Mouse (Mus musculus): ENCODE measurements around the gene 2300009A05Rik. TPM values are rescaled to one million over a fixed set of nuclear protein-coding genes. Genes with fewer than 3 reads are reported as not detected.

Gene 2300009A05Rik
- total and polyA plus RNA-seq, 2 experiments from 2014 or later: 44.4 to 89.7 TPM

DNA sequence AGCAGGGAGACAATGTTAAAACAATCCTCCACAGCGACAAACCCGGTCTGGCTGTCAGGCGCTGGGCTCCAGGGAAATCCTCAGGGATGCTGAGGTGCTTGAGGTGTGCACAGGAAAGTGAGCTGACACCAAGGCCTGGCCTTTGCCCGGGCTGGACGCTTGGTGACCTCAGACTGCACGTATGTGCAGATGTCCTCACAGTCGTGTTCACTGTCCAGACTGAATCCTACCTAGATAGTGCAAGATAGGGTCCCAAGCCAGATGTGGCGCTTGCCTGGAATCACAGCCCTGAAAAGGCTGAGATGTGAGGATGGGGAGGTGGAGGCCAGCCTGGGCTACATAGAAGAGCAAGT lies 393 bp upstream of the 2300009A05Rik start:
- ATAC-seq: peak; percentile 71
- H3K4me2 ChIP-seq (ENCODE audit: low read depth, low read length): peak overlapping the region; percentile 85
- no peak for TF ChIP-seq CTCF (IDR thresholded peaks at IDR 0.05; ENCODE audit: low read depth)
- H3K36me3 ChIP-seq (ENCODE audit: insufficient read depth, low read length): no peaks in the 10 kb centered on the region
- WGBS: 7% methylated on average over 8 of the region's 8 CpGs
- H3K27ac ChIP-seq: peak overlapping the region; percentile 85; the same call in 1 of the 2 replicates
- DNase-seq (ENCODE audit: low spot score): no peak
- H3K9ac ChIP-seq (replicated peaks; ENCODE audit: low read length): peak overlapping the region; percentile 79
- H3K4me3 ChIP-seq (ENCODE audit: low read length): peak overlapping the region; percentile 66
- H3K9me3 ChIP-seq (ENCODE audit: low read length): no peaks in the 10 kb centered on the region
- H3K27me3 ChIP-seq (ENCODE audit: insufficient read depth, low read length): no peaks in the 10 kb centered on the region
- H3K4me1 ChIP-seq (ENCODE audit: insufficient read depth, low read length): peaks cover 3% of the 10 kb centered on the region; the same call in 1 of the 2 replicates

DNA sequence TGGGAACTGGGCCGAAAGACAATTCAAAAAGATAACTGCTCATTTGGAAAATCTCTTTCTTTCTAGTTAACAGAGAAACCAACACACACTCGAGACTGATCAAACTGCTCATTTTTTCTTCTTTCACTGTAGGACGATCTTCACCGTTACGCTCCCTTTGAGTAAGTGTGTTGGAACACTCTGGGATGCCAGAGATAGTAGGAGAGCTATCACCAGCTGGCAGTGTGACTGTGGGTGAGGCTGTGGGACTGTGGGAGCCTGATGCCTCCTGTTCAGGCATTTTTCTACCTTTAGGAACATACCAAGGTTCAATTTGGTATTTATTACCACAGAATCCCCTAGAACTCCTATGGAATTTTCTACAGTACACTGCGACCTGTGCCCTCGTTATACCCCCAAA lies 3.4 kb downstream of the 2300009A05Rik start:
- no peaks in the 10 kb centered on the region for H3K27me3 ChIP-seq (ENCODE audit: insufficient read depth, low read length)
- H3K9ac ChIP-seq (replicated peaks; ENCODE audit: low read length): no peak overlapping the region
- no peak for TF ChIP-seq CTCF (IDR thresholded peaks at IDR 0.05; ENCODE audit: low read depth)
- no peak for ATAC-seq
- H3K9me3 ChIP-seq (ENCODE audit: low read length): no peaks in the 10 kb centered on the region
- H3K4me2 ChIP-seq (ENCODE audit: low read depth, low read length): no peak overlapping the region
- DNase-seq (ENCODE audit: low spot score): no peak
- no peak overlapping the region for H3K4me3 ChIP-seq (ENCODE audit: low read length)
- H3K27ac ChIP-seq: no peak overlapping the region
- no peaks in the 10 kb centered on the region for H3K36me3 ChIP-seq (ENCODE audit: insufficient read depth, low read length)
- 75% methylated on average over 7 of the region's 7 CpGs for WGBS
- H3K4me1 ChIP-seq (ENCODE audit: insufficient read depth, low read length): peaks cover 3% of the 10 kb centered on the region; the same call in 1 of the 2 replicates

DNA sequence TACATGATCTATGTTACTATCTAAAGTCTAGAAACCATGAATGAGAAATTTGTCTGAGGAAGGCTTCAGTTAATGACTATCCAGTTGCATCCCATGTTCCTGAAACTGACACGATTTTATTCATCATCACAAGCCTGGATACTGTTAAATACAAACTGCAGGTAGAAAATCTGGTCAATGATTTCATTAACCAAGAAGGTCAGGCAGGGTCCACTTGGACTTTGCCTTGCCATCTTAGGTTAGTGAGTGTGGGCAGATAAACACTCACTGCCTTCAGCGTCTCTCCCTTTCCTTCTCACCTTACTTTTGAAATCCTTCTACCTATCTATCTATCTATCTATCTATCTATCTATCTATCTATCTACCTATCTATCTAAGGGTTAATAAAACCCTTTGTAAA lies 7.7 kb downstream of the 2300009A05Rik start:
- H3K4me3 ChIP-seq (ENCODE audit: low read length): no peak overlapping the region
- no peak for DNase-seq (ENCODE audit: low spot score)
- no peak for ATAC-seq
- no peak overlapping the region for H3K27ac ChIP-seq
- TF ChIP-seq CTCF (IDR thresholded peaks at IDR 0.05; ENCODE audit: low read depth): no peak
- no peaks in the 10 kb centered on the region for H3K9me3 ChIP-seq (ENCODE audit: low read length)
- WGBS: 82% methylated on average over 2 of the region's 2 CpGs
- H3K9ac ChIP-seq (replicated peaks; ENCODE audit: low read length): no peak overlapping the region
- no peaks in the 10 kb centered on the region for H3K4me1 ChIP-seq (ENCODE audit: insufficient read depth, low read length)
- no peaks in the 10 kb centered on the region for H3K27me3 ChIP-seq (ENCODE audit: insufficient read depth, low read length)
- no peaks in the 10 kb centered on the region for H3K36me3 ChIP-seq (ENCODE audit: insufficient read depth, low read length)
- no peak overlapping the region for H3K4me2 ChIP-seq (ENCODE audit: low read depth, low read length)

DNA sequence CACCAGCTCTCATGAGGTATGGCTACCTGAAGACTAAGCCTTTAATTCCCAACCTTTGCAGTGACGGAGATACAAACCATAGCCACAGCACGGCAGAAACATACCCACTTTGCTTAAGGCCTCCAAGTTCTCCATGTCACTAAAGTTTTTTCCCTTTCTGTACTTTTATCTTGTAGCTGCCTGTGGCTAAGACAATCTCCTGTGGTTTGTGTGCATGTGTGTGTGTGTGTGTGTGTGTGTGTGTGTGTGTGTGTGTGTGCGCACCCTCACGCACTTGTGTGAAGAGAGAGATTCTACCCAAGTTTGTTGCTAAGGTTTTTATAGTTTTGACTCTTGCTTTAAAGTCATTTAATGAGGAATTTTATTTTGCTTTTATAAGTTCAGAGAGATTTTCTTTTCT lies 16.3 kb downstream of the 2300009A05Rik start:
- H3K27ac ChIP-seq: no peak overlapping the region
- H3K36me3 ChIP-seq (ENCODE audit: insufficient read depth, low read length): no peaks in the 10 kb centered on the region
- no peak overlapping the region for H3K4me3 ChIP-seq (ENCODE audit: low read length)
- no peak overlapping the region for H3K9ac ChIP-seq (replicated peaks; ENCODE audit: low read length)
- ATAC-seq (no peak), DNase-seq (ENCODE audit: low spot score) (no peak)
- H3K4me2 ChIP-seq (ENCODE audit: low read depth, low read length): no peak overlapping the region
- no peaks in the 10 kb centered on the region for H3K27me3 ChIP-seq (ENCODE audit: insufficient read depth, low read length)
- 0 out of 2 replicates have a peak, but pooled peaks cover 5% of the 10 kb centered on the region for H3K4me1 ChIP-seq (ENCODE audit: insufficient read depth, low read length)
- no peaks in the 10 kb centered on the region for H3K9me3 ChIP-seq (ENCODE audit: low read length)
- no peak for TF ChIP-seq CTCF (IDR thresholded peaks at IDR 0.05; ENCODE audit: low read depth)
- 98% methylated on average over 4 of the region's 4 CpGs for WGBS

DNA sequence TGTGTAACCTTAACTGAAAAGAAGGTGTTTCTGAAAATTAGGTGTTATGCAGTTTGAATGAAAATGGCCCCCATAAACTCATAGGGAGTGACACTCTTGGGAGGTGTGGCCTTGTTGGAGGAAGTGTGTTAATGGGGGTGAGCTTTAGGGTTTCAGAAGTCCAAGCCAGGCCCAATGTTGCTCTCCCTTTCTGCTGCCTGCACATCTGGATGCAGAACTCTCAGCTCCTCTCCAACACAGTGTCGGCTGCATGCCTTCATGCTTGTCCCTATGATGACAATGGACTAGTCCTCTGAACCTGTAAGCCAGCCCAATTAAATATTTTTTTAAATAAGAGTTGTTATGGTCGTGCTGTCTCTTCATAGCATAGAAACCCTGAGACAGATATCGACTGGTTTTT lies 18.7 kb downstream of the 2300009A05Rik start:
- Histone ChIP-seq H3K4me1 (ENCODE audit: insufficient read depth, low read length) (peaks cover 13% of the 10 kb centered on the region), H3K9ac (replicated peaks; ENCODE audit: low read length) (no peak overlapping the region), H3K9me3 (ENCODE audit: low read length) (no peaks in the 10 kb centered on the region), H3K4me3 (ENCODE audit: low read length) (no peak overlapping the region), H3K27me3 (ENCODE audit: insufficient read depth, low read length) (no peaks in the 10 kb centered on the region), H3K4me2 (ENCODE audit: low read depth, low read length) (no peak overlapping the region), H3K27ac (no peak overlapping the region), H3K36me3 (ENCODE audit: insufficient read depth, low read length) (no peaks in the 10 kb centered on the region)
- no peak for DNase-seq (ENCODE audit: low spot score)
- TF ChIP-seq CTCF (IDR thresholded peaks at IDR 0.05; ENCODE audit: low read depth): no peak
- 85% methylated on average over 3 of the region's 3 CpGs for WGBS
- no peak for ATAC-seq

DNA sequence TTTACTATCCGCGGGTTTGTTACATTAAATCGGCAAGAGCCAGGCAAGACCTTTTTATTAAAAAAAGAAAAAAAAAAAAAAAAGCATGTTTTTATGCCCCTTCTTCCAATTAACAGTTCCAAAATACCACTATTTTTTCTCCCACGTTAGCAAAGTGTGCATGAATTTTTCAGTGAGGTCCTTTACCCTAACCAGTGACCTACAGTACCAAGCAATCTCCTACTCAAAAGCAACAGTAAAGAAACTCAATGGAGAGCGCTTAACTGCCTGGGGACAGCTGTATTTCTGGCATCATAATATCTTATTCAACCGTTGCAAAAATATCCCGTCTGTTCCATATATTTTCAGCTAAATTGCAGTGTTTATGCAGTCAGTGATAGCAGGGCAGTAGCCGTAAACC lies 20.9 kb downstream of the 2300009A05Rik start:
- DNase-seq (ENCODE audit: low spot score): no peak
- no peaks in the 10 kb centered on the region for H3K27me3 ChIP-seq (ENCODE audit: insufficient read depth, low read length)
- peak overlapping the region; percentile 88 for H3K27ac ChIP-seq
- WGBS: 15% methylated on average over 8 of the region's 8 CpGs
- peak overlapping the region; percentile 85 for H3K9ac ChIP-seq (replicated peaks; ENCODE audit: low read length)
- peaks cover 13% of the 10 kb centered on the region for H3K4me1 ChIP-seq (ENCODE audit: insufficient read depth, low read length)
- H3K9me3 ChIP-seq (ENCODE audit: low read length): no peaks in the 10 kb centered on the region
- TF ChIP-seq CTCF (IDR thresholded peaks at IDR 0.05; ENCODE audit: low read depth): no peak
- H3K4me2 ChIP-seq (ENCODE audit: low read depth, low read length): peak overlapping the region; percentile 78
- H3K36me3 ChIP-seq (ENCODE audit: insufficient read depth, low read length): no peaks in the 10 kb centered on the region
- H3K4me3 ChIP-seq (ENCODE audit: low read length): peak overlapping the region; percentile 65
- no peak for ATAC-seq

DNA sequence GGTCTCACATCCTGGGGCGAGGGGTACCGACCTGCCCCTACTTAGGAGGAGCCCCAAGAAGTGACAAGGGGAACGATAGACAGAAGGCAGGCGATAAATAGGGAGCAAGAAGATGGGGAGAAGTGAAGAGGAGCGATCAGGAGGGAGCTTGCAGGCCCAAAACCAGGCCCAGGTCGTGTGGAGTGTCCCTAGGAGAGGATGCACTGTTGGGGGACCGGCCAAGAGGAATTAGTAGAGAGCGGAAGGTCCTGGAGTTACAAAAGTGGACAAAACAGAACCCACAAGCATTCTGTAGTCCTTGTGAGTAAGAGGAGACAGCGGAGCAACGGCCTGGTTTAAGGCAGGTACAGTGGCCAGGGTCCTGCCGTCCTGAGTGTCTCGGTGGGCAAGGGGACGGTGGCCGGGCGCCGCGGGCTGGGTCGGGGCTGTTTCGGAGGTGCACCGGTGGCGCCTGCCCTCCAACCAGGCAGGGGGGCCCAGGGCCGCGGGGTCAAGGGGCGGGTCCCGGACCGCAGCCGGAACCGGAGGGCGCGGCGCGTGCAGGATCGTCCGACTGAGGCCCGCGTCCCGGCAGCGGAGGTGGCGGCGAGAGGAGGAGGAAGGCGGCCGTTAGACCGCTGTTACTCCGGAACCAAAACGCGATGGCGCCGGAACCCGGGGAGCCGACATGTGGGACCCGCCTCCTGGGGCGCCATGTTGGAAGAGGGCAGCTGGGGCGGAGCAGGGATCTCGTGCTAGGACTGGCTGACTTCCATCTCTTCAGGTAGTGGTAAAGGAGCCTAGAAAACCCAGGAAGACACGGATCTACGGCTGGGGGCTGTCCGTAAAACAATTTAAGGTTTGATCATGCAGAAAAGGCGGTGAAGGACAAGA lies 21.5 kb downstream of the 2300009A05Rik start, which contains the start of gene Map2k5:
TSS of gene Map2k5 (minus strand) at position 633 of the 873 bp plus-strand sequence.
- Histone ChIP-seq H3K4me2 (ENCODE audit: low read depth, low read length) (peak within 1 kb of the TSS; percentile 78), H3K27me3 (ENCODE audit: insufficient read depth, low read length) (no peaks in the 10 kb centered on the region), H3K36me3 (ENCODE audit: insufficient read depth, low read length) (no peaks in the 10 kb centered on the region), H3K4me3 (ENCODE audit: low read length) (peak within 1 kb of the TSS; percentile 65), H3K9me3 (ENCODE audit: low read length) (no peaks in the 10 kb centered on the region), H3K4me1 (ENCODE audit: insufficient read depth, low read length) (peaks cover 13% of the 10 kb centered on the region), H3K27ac (peak within 1 kb of the TSS; percentile 88), H3K9ac (replicated peaks; ENCODE audit: low read length) (peak within 1 kb of the TSS; percentile 85)
- under 1% methylated on average over 58 of the region's 58 CpGs for whole genome bisulfite sequencing
- peak; percentile 94 for DNase-seq (ENCODE audit: low spot score)
- TF ChIP-seq CTCF (IDR thresholded peaks at IDR 0.05; ENCODE audit: low read depth): no peak
- peak; percentile 96 for ATAC-seq

Data from hindbrain, postnatal 0 days (tissue).